Mouse (Mus musculus): Measurements from ENCODE around the gene Slc25a29. TPM values are rescaled to one million over a fixed set of nuclear protein-coding genes. Genes with fewer than 3 reads are reported as not detected.

The Slc25a29 gene
- polyA plus RNA-seq, 1 experiment: 0.02 TPM

- TF ChIP-seq GATA1 (IDR thresholded peaks at IDR 0.05; ENCODE audit: low read length) (no peak), TAL1 (IDR thresholded peaks at IDR 0.05; ENCODE audit: low read length) (no peak)
- Histone ChIP-seq H3K36me3 (ENCODE audit: control insufficient read depth) (peaks cover 34% of the 10 kb centered on the region), H3K4me1 (ENCODE audit: control insufficient read depth) (peaks cover 60% of the 10 kb centered on the region)
These were observed 41.5 kb downstream of the Slc25a29 start for GRCm38 (mm10) chr12:108794078-108794711.

GRCm38 (mm10) chr12:108793453-108793941 lies 42.2 kb downstream of the Slc25a29 start:
- H3K4me3 ChIP-seq (replicated peaks): peak overlapping the region; percentile 99
- H3K4me1 ChIP-seq (ENCODE audit: control insufficient read depth): peaks cover 63% of the 10 kb centered on the region
- TF ChIP-seq GATA1 (IDR thresholded peaks at IDR 0.05; ENCODE audit: low read length) (no peak), TAL1 (IDR thresholded peaks at IDR 0.05; ENCODE audit: low read length) (no peak)
- peaks cover 30% of the 10 kb centered on the region for H3K36me3 ChIP-seq (ENCODE audit: control insufficient read depth)
- H3K27me3 ChIP-seq (ENCODE audit: control insufficient read depth): no peaks in the 10 kb centered on the region
- H3K9me3 ChIP-seq (ENCODE audit: control insufficient read depth, low read length): no peaks in the 10 kb centered on the region

More at GRCm38 (mm10) chr12:108794078-108794711, 41.5 kb downstream of the Slc25a29 start:
- H3K9me3 ChIP-seq (ENCODE audit: control insufficient read depth, low read length): no peaks in the 10 kb centered on the region
- no peaks in the 10 kb centered on the region for H3K27me3 ChIP-seq (ENCODE audit: control insufficient read depth)
- peak overlapping the region; percentile 99 for H3K4me3 ChIP-seq (replicated peaks)

GRCm38 (mm10) chr12:108792546-108793452 lies 42.9 kb downstream of the Slc25a29 start, which contains the start of gene Yy1:
Gene Yy1, plus strand, starts transcription at chr12:108792973.
- Histone ChIP-seq H3K4me3 (replicated peaks) (peak within 1 kb of the TSS; percentile 99), H3K36me3 (ENCODE audit: control insufficient read depth) (peaks cover 34% of the 10 kb centered on the region), H3K27me3 (ENCODE audit: control insufficient read depth) (no peaks in the 10 kb centered on the region), H3K9me3 (ENCODE audit: control insufficient read depth, low read length) (no peaks in the 10 kb centered on the region), H3K4me1 (ENCODE audit: control insufficient read depth) (peaks cover 65% of the 10 kb centered on the region)
- TF ChIP-seq GATA1 (IDR thresholded peaks at IDR 0.05; ENCODE audit: low read length) (no peak), TAL1 (IDR thresholded peaks at IDR 0.05; ENCODE audit: low read length) (no peak)

- peaks cover 67% of the 10 kb centered on the region for H3K4me1 ChIP-seq (ENCODE audit: control insufficient read depth)
- TF ChIP-seq TAL1 (IDR thresholded peaks at IDR 0.05; ENCODE audit: low read length): no peak
- no peak for TF ChIP-seq GATA1 (IDR thresholded peaks at IDR 0.05; ENCODE audit: low read length)
- no peaks in the 10 kb centered on the region for H3K9me3 ChIP-seq (ENCODE audit: control insufficient read depth, low read length)
- no peaks in the 10 kb centered on the region for H3K27me3 ChIP-seq (ENCODE audit: control insufficient read depth)
- H3K4me3 ChIP-seq (replicated peaks): peak overlapping the region; percentile 99
- H3K36me3 ChIP-seq (ENCODE audit: control insufficient read depth): peaks cover 30% of the 10 kb centered on the region
These were observed 43.5 kb downstream of the Slc25a29 start for GRCm38 (mm10) chr12:108792152-108792545.

GRCm38 (mm10) chr12:108787329-108787728 lies 48.4 kb downstream of the Slc25a29 start:
- no peaks in the 10 kb centered on the region for H3K27me3 ChIP-seq (ENCODE audit: control insufficient read depth)
- peaks cover 7% of the 10 kb centered on the region; the same call in 1 of the 2 replicates for H3K9me3 ChIP-seq (ENCODE audit: control insufficient read depth, low read length)
- no peak for TF ChIP-seq GATA1 (IDR thresholded peaks at IDR 0.05; ENCODE audit: low read length)
- no peak for TF ChIP-seq TAL1 (IDR thresholded peaks at IDR 0.05; ENCODE audit: low read length)
- peaks cover 40% of the 10 kb centered on the region for H3K36me3 ChIP-seq (ENCODE audit: control insufficient read depth)
- peaks cover 77% of the 10 kb centered on the region for H3K4me1 ChIP-seq (ENCODE audit: control insufficient read depth)
- H3K4me3 ChIP-seq (replicated peaks): no peak overlapping the region

GRCm38 (mm10) chr12:108785161-108785560 lies 50.5 kb downstream of the Slc25a29 start:
- TF ChIP-seq GATA1 (IDR thresholded peaks at IDR 0.05; ENCODE audit: low read length) (no peak), TAL1 (IDR thresholded peaks at IDR 0.05; ENCODE audit: low read length) (no peak)
- Histone ChIP-seq H3K9me3 (ENCODE audit: control insufficient read depth, low read length) (peaks cover 7% of the 10 kb centered on the region; the same call in 1 of the 2 replicates), H3K36me3 (ENCODE audit: control insufficient read depth) (peaks cover 57% of the 10 kb centered on the region), H3K27me3 (ENCODE audit: control insufficient read depth) (no peaks in the 10 kb centered on the region), H3K4me3 (replicated peaks) (no peak overlapping the region), H3K4me1 (ENCODE audit: control insufficient read depth) (peaks cover 86% of the 10 kb centered on the region)

- no peaks in the 10 kb centered on the region for H3K27me3 ChIP-seq (ENCODE audit: control insufficient read depth)
- TF ChIP-seq TAL1 (IDR thresholded peaks at IDR 0.05; ENCODE audit: low read length): peak; percentile 63
- peak; percentile 62 for TF ChIP-seq GATA1 (IDR thresholded peaks at IDR 0.05; ENCODE audit: low read length)
- H3K36me3 ChIP-seq (ENCODE audit: control insufficient read depth): peaks cover 60% of the 10 kb centered on the region
- peaks cover 71% of the 10 kb centered on the region for H3K4me1 ChIP-seq (ENCODE audit: control insufficient read depth)
- H3K4me3 ChIP-seq (replicated peaks): peak overlapping the region; percentile 41
- H3K9me3 ChIP-seq (ENCODE audit: control insufficient read depth, low read length): peaks cover 9% of the 10 kb centered on the region
These were observed 55.4 kb downstream of the Slc25a29 start for GRCm38 (mm10) chr12:108780108-108780877.

Other genes starting within 250 kb of the Slc25a29 start
- gene Degs2, start 133.6 kb downstream of the Slc25a29 start, polyA plus RNA-seq (2012): 0.04 TPM in 1 of 2 replicates, not detected in the other
- 3.0 and 3.3 TPM in 2 replicates for gene Yy1, start 42.9 kb downstream of the Slc25a29 start, polyA plus RNA-seq (2012)
- 0.19 and 0.22 TPM in 2 replicates for gene Slc25a47, start 163 bp upstream of the Slc25a29 start, polyA plus RNA-seq (2012)
- gene Wdr25, start 57.7 kb upstream of the Slc25a29 start, polyA plus RNA-seq (2012): 0.57 and 0.76 TPM in 2 replicates
- 1.4 and 2.1 TPM in 2 replicates for gene Wars, start 58.3 kb upstream of the Slc25a29 start, polyA plus RNA-seq (2012)
- 0.03 TPM in 1 of 2 replicates, not detected in the other for gene Begain, start 232.3 kb upstream of the Slc25a29 start, polyA plus RNA-seq (2012)